Mouse (Mus musculus): ENCODE results near the gene Unk. TPM values are rescaled to one million over a fixed set of nuclear protein-coding genes. Genes with fewer than 3 reads are reported as not detected.

Gene Unk
- polyA plus RNA-seq, 1 experiment from 2014 or later = 33.1 TPM

DNA sequence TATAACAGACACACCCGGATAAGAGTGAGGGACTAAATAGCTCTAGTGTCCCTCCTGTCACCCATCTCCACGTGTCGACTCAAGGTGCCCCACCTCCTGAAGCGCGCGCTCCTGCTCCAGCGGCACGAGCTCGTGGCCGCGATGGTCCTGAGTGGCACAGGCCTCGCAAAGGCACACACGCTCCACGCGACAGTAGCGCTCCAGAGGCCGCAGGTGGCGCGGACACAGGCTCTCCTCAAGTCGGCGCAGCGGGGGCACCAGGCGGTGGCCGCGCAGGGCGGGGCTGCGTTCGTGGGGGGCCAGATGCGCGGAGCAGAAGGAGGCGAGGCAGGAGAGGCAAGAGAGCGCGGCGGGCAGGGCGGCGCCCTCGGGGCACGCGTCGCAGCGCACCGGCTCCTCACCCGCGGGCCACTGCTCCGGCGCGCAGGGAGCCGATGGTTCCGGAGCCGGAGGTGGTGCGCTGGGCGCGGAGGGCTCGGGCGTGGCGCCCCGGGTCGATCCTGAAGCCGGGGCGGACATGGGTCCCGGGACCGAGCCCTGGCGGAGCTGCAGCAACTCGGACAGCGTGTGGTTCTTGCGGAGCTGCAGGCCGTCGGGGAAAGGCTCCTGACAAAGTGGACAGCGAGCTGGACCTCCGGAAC lies 79.4 kb downstream of the Unk start:
- 2% methylated on average over 54 of the region's 70 CpGs for WGBS
- H3K9me3 ChIP-seq = no peaks in the 10 kb centered on the region
- ATAC-seq (ENCODE audit: low read depth) = no peak
- H3K27me3 ChIP-seq = peaks cover 68% of the 10 kb centered on the region
- peak overlapping the region; percentile 53 for H3K9ac ChIP-seq
- peak overlapping the region; percentile 52 for H3K4me2 ChIP-seq
- no peak overlapping the region for H3K27ac ChIP-seq (replicated peaks)
- H3K36me3 ChIP-seq = no peaks in the 10 kb centered on the region
- H3K4me3 ChIP-seq = peak overlapping the region; percentile 37
- H3K4me1 ChIP-seq (replicated peaks) = peaks cover 45% of the 10 kb centered on the region

DNA sequence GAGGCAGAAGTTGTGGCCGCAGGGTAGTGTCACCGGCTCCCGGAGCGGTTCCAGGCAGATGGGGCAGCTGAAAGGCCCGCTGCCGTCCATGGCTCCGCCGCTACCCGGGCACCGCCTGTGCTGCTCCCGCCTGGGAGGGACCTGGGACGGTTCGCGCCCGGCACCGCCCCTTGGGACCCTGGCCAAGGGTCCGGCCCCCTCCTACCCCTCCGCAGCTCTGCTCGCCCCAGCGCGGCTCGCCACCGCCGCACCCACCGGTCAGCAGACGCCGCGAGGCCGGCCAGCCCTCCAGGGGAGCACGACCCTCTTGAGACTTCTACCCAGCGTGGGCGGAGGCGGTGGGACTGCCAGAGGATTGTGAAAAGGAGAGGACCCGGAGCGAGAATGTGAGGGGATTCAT lies 80.0 kb downstream of the Unk start:
- 4% methylated on average over 35 of the region's 35 CpGs for WGBS
- H3K36me3 ChIP-seq = no peaks in the 10 kb centered on the region
- no peak overlapping the region for H3K27ac ChIP-seq (replicated peaks)
- peaks cover 43% of the 10 kb centered on the region for H3K4me1 ChIP-seq (replicated peaks)
- no peak for ATAC-seq (ENCODE audit: low read depth)
- H3K27me3 ChIP-seq = peaks cover 68% of the 10 kb centered on the region
- peak overlapping the region; percentile 52 for H3K4me2 ChIP-seq
- no peaks in the 10 kb centered on the region for H3K9me3 ChIP-seq
- H3K4me3 ChIP-seq = peak overlapping the region; percentile 37
- H3K9ac ChIP-seq = peak overlapping the region; percentile 53

DNA sequence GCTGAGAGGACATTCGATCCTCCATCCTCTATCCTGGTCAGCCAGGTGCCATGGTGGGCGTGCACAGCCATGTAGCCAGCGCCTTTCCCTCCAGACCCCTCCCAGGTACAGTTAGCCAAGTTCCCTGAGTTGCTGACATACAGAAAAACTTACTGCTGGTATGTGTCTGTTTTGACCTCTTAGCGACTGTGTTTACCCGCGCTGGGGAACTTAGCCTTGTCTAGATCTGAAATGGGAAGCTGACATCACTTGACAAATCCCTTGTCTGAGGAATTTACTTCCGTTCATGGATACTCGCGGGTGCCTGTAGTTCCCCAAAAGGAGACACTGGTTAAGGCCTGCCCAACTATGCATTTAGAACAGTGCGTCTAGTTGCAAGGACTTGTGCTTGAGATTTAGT lies 80.4 kb downstream of the Unk start:
- peak overlapping the region; percentile 52 for H3K4me2 ChIP-seq
- no peak overlapping the region for H3K27ac ChIP-seq (replicated peaks)
- ATAC-seq (ENCODE audit: low read depth) = no peak
- H3K9ac ChIP-seq = no peak overlapping the region; the same call in 1 of the 2 replicates
- no peaks in the 10 kb centered on the region for H3K36me3 ChIP-seq
- peak overlapping the region; percentile 37; the same call in 1 of the 2 replicates for H3K4me3 ChIP-seq
- WGBS = 36% methylated on average over 10 of the region's 10 CpGs
- H3K9me3 ChIP-seq = no peaks in the 10 kb centered on the region
- peaks cover 65% of the 10 kb centered on the region for H3K27me3 ChIP-seq
- peaks cover 43% of the 10 kb centered on the region for H3K4me1 ChIP-seq (replicated peaks)

Other genes starting within 250 kb of the Unk start
- gene Caskin2, start 216.7 kb upstream of the Unk start, polyA plus RNA-seq (2015; fragmentation: Nextera tagmentation; extraction: Ambion mirVana) = 13.8 and 15.2 TPM in 2 replicates
- gene Tsen54, start 215.6 kb upstream of the Unk start, polyA plus RNA-seq (2015; fragmentation: Nextera tagmentation; extraction: Ambion mirVana) = 22.7 and 23.4 TPM in 2 replicates
- gene Llgl2, start 206.3 kb upstream of the Unk start, polyA plus RNA-seq (2015; fragmentation: Nextera tagmentation; extraction: Ambion mirVana) = 1.4 and 1.8 TPM in 2 replicates
- 0.10 TPM in 1 of 2 replicates, not detected in the other for gene Myo15b, start 171.9 kb upstream of the Unk start, polyA plus RNA-seq (2015; fragmentation: Nextera tagmentation; extraction: Ambion mirVana)
- gene Smim5, start 130.4 kb upstream of the Unk start, polyA plus RNA-seq (2015; fragmentation: Nextera tagmentation; extraction: Ambion mirVana) = 0.85 and 1.7 TPM in 2 replicates
- gene Smim6, start 118.3 kb upstream of the Unk start, polyA plus RNA-seq (2015; fragmentation: Nextera tagmentation; extraction: Ambion mirVana) = 0.94 and 1.2 TPM in 2 replicates
- 57.7 and 59.4 TPM in 2 replicates for gene Sap30bp, start 97.0 kb upstream of the Unk start, polyA plus RNA-seq (2015; fragmentation: Nextera tagmentation; extraction: Ambion mirVana)
- gene Recql5, start 96.8 kb upstream of the Unk start, polyA plus RNA-seq (2015; fragmentation: Nextera tagmentation; extraction: Ambion mirVana) = 22.5 and 23.5 TPM in 2 replicates
- 1.9 and 2.7 TPM in 2 replicates for gene Itgb4, start 55.6 kb upstream of the Unk start, polyA plus RNA-seq (2015; fragmentation: Nextera tagmentation; extraction: Ambion mirVana)
- gene Galk1, start 17.6 kb upstream of the Unk start, polyA plus RNA-seq (2015; fragmentation: Nextera tagmentation; extraction: Ambion mirVana) = 73.9 and 74.4 TPM in 2 replicates
- gene H3f3b, start 2.4 kb upstream of the Unk start, polyA plus RNA-seq (2015; fragmentation: Nextera tagmentation; extraction: Ambion mirVana) = 2,165 and 2,421 TPM in 2 replicates
- gene Unc13d, start 47.6 kb downstream of the Unk start, polyA plus RNA-seq (2015; fragmentation: Nextera tagmentation; extraction: Ambion mirVana) = 0.70 and 1.3 TPM in 2 replicates
- 136 and 153 TPM in 2 replicates for gene Wbp2, start 56.7 kb downstream of the Unk start, polyA plus RNA-seq (2015; fragmentation: Nextera tagmentation; extraction: Ambion mirVana)
- gene Trim47, start 96.9 kb downstream of the Unk start, polyA plus RNA-seq (2015; fragmentation: Nextera tagmentation; extraction: Ambion mirVana) = 4.3 and 5.5 TPM in 2 replicates
- gene Trim65, start 100.8 kb downstream of the Unk start, polyA plus RNA-seq (2015; fragmentation: Nextera tagmentation; extraction: Ambion mirVana) = 2.7 and 3.7 TPM in 2 replicates
- gene Mrpl38, start 108.5 kb downstream of the Unk start, polyA plus RNA-seq (2015; fragmentation: Nextera tagmentation; extraction: Ambion mirVana) = 69.1 and 78.3 TPM in 2 replicates
- 52.5 and 58.5 TPM in 2 replicates for gene Fbf1, start 137.8 kb downstream of the Unk start, polyA plus RNA-seq (2015; fragmentation: Nextera tagmentation; extraction: Ambion mirVana)
- gene Ten1, start 168.5 kb downstream of the Unk start, polyA plus RNA-seq (2015; fragmentation: Nextera tagmentation; extraction: Ambion mirVana) = 75.2 and 83.0 TPM in 2 replicates
- gene Acox1, start 168.7 kb downstream of the Unk start, polyA plus RNA-seq (2015; fragmentation: Nextera tagmentation; extraction: Ambion mirVana) = 53.5 and 55.9 TPM in 2 replicates
- 0.59 and 0.73 TPM in 2 replicates for gene Evpl, start 207.8 kb downstream of the Unk start, polyA plus RNA-seq (2015; fragmentation: Nextera tagmentation; extraction: Ambion mirVana)
- 64.0 and 64.4 TPM in 2 replicates for gene Srp68, start 243.9 kb downstream of the Unk start, polyA plus RNA-seq (2015; fragmentation: Nextera tagmentation; extraction: Ambion mirVana)

Data from neural tube, embryonic 13.5 days (tissue).